Comparison of ENCODE assay signal across 17 mouse cellular contexts in genomic region chr10:59614141-59614540, GRCm38 (mm10). TPM values are rescaled to one million over a fixed set of nuclear protein-coding genes. Genes with fewer than 3 reads are reported as not detected.
DNase-seq lines count a peak whose midpoint lies in the region; ATAC-seq and TF ChIP-seq lines count a peak whose summit lies in the region.
"Had no signal": no experiment of that assay in that cellular context is flagged by ENCODE, and none has a peak within 500 bp of the region (broad histone marks: within the 10 kb centered on the region; RNA-seq: fewer than 3 reads in every experiment).

No protein-coding gene starts in this region.

- TF ChIP-seq CTCF in midbrain, postnatal 0 days (IDR thresholded peaks at IDR 0.05), result no peak

- no peak for DNase-seq in midbrain, postnatal 0 days (ENCODE audit: low spot score)
- DNase-seq in midbrain, embryonic 14.5 days, result no peak
- DNase-seq in cerebellum, postnatal 25 days, result peak; percentile 63 to 76
- DNase-seq in thymus, postnatal 14 days, result no peak
- no peak for DNase-seq in ovary, postnatal 36 days (ENCODE audit: low spot score)
- DNase-seq: adrenal gland, adult 8-10 months; right cerebral cortex, postnatal 14 days had no signal

- H3K27me3 ChIP-seq in heart, embryonic 15.5 days, result no peaks in the 10 kb centered on the region
- no peaks in the 10 kb centered on the region for H3K27me3 ChIP-seq in heart, embryonic 11.5 days (ENCODE audit: control insufficient read depth, insufficient read depth, low read length)
- H3K27me3 ChIP-seq in midbrain, postnatal 0 days (ENCODE audit: insufficient read depth, low read length), result no peaks in the 10 kb centered on the region
- H3K27me3 ChIP-seq in midbrain, embryonic 14.5 days (ENCODE audit: control insufficient read depth, insufficient read depth, low read length), result no peaks in the 10 kb centered on the region
- H3K27me3 ChIP-seq: Patski had no signal

- WGBS in heart, embryonic 15.5 days, result 74% methylated on average over 5 of the region's 5 CpGs
- 79% methylated on average over 5 of the region's 5 CpGs for WGBS in heart, embryonic 11.5 days (ENCODE audit: insufficient replicate concordance)
- WGBS in midbrain, postnatal 0 days, result 77% methylated on average over 5 of the region's 5 CpGs
- WGBS in midbrain, embryonic 14.5 days, result 82% methylated on average over 5 of the region's 5 CpGs

- no peak for ATAC-seq in heart, embryonic 15.5 days (replicated peaks; ENCODE audit: insufficient number of reproducible peaks, insufficient read depth, low FRiP score, low read depth)
- no peak for ATAC-seq in heart, embryonic 11.5 days (replicated peaks; ENCODE audit: insufficient number of reproducible peaks, low FRiP score, low TSS enrichment)
- ATAC-seq in midbrain, postnatal 0 days (ENCODE audit: low FRiP score), result no peak
- ATAC-seq in midbrain, embryonic 14.5 days (ENCODE audit: low FRiP score, low TSS enrichment), result no peak
- ATAC-seq: Patski had no signal

- H3K9me3 ChIP-seq in heart, embryonic 15.5 days (replicated peaks), result no peaks in the 10 kb centered on the region
- H3K9me3 ChIP-seq in heart, embryonic 11.5 days (replicated peaks; ENCODE audit: control insufficient read depth, low read length), result no peaks in the 10 kb centered on the region
- no peaks in the 10 kb centered on the region for H3K9me3 ChIP-seq in midbrain, postnatal 0 days (ENCODE audit: low read length)
- H3K9me3 ChIP-seq in midbrain, embryonic 14.5 days (ENCODE audit: control insufficient read depth, low read length), result no peaks in the 10 kb centered on the region
- H3K9me3 ChIP-seq: midbrain, embryonic 12.5 days had no signal

- H3K27ac ChIP-seq in heart, embryonic 15.5 days, result no peak overlapping the region
- no peak overlapping the region for H3K27ac ChIP-seq in heart, embryonic 11.5 days (ENCODE audit: low read depth, low read length)
- H3K27ac ChIP-seq in midbrain, postnatal 0 days (ENCODE audit: low read depth, low read length), result no peak overlapping the region
- H3K27ac ChIP-seq in midbrain, embryonic 14.5 days (replicated peaks; ENCODE audit: low read depth, low read length), result no peak overlapping the region
- H3K27ac ChIP-seq: midbrain, embryonic 12.5 days had no signal

- 0 out of 2 replicates have a peak overlapping the region, but pooled peaks have one; percentile 86 for H3K4me2 ChIP-seq in heart, embryonic 15.5 days
- no peak overlapping the region for H3K4me2 ChIP-seq in heart, embryonic 11.5 days
- H3K4me2 ChIP-seq in midbrain, postnatal 0 days (ENCODE audit: low read depth, low read length, poor library complexity, severe bottlenecking), result peak overlapping the region; percentile 88
- H3K4me2 ChIP-seq in midbrain, embryonic 14.5 days (ENCODE audit: low read length), result no peak overlapping the region

- H3K4me1 ChIP-seq in heart, embryonic 15.5 days (replicated peaks), result peaks cover 26% of the 10 kb centered on the region
- H3K4me1 ChIP-seq in heart, embryonic 11.5 days (ENCODE audit: control insufficient read depth, insufficient read depth, low read length), result peaks cover 11% of the 10 kb centered on the region
- peaks cover 15% of the 10 kb centered on the region; the same call in 1 of the 2 replicates for H3K4me1 ChIP-seq in midbrain, postnatal 0 days (ENCODE audit: insufficient read depth, low read length)
- H3K4me1 ChIP-seq in midbrain, embryonic 14.5 days (ENCODE audit: control insufficient read depth, insufficient read depth, low read length), result peaks cover 14% of the 10 kb centered on the region

- H3K4me3 ChIP-seq in heart, embryonic 15.5 days, result no peak overlapping the region
- H3K4me3 ChIP-seq in heart, embryonic 11.5 days (ENCODE audit: low read depth, low read length), result no peak overlapping the region
- peak overlapping the region; percentile 92; the same call in 1 of the 2 replicates for H3K4me3 ChIP-seq in midbrain, postnatal 0 days (ENCODE audit: low read depth, low read length)
- H3K4me3 ChIP-seq in midbrain, embryonic 14.5 days (replicated peaks; ENCODE audit: low read depth, low read length), result no peak overlapping the region
- H3K4me3 ChIP-seq: midbrain, embryonic 12.5 days had no signal

- H3K36me3 ChIP-seq in heart, embryonic 15.5 days, result no peaks in the 10 kb centered on the region
- H3K36me3 ChIP-seq in heart, embryonic 11.5 days (ENCODE audit: control insufficient read depth, insufficient read depth, low read length), result no peaks in the 10 kb centered on the region
- H3K36me3 ChIP-seq in midbrain, postnatal 0 days (ENCODE audit: insufficient read depth, low read length), result no peaks in the 10 kb centered on the region
- H3K36me3 ChIP-seq in midbrain, embryonic 14.5 days (ENCODE audit: control insufficient read depth, insufficient read depth, low read length), result no peaks in the 10 kb centered on the region
- H3K36me3 ChIP-seq: midbrain, embryonic 12.5 days had no signal

- no peak overlapping the region for H3K9ac ChIP-seq in heart, embryonic 15.5 days
- H3K9ac ChIP-seq in heart, embryonic 11.5 days (ENCODE audit: low read depth, low read length), result no peak overlapping the region
- H3K9ac ChIP-seq in midbrain, postnatal 0 days (replicated peaks; ENCODE audit: low read length, poor library complexity, severe bottlenecking), result peak overlapping the region; percentile 13; the same call in 1 of the 2 replicates
- H3K9ac ChIP-seq in midbrain, embryonic 14.5 days (replicated peaks; ENCODE audit: low read length), result no peak overlapping the region
- H3K9ac ChIP-seq: midbrain, embryonic 12.5 days had no signal

RNA-seq across cellular contexts. Expression of gene Gm10322, which starts 1.7 kb away (rescaled TPM):
- not detected in 2 replicates for polyA plus RNA-seq in heart, embryonic 15.5 days (2015; fragmentation: Nextera tagmentation; extraction: Ambion mirVana)
- polyA plus RNA-seq in heart, embryonic 11.5 days (2014; fragmentation: Nextera tagmentation; extraction: Ambion mirVana), result not detected in 2 replicates
- total RNA-seq in midbrain, postnatal 0 days (2014; rRNA removed), result not detected in 2 replicates
- polyA plus RNA-seq in midbrain, postnatal 0 days (2015; fragmentation: Nextera tagmentation; extraction: Ambion mirVana), result not detected in 2 replicates
- polyA plus RNA-seq in midbrain, embryonic 14.5 days (2014; fragmentation: Nextera tagmentation; extraction: Ambion mirVana), result not detected in 2 replicates
- total RNA-seq: adrenal gland, adult 8-10 months; CH12.LX; layer of hippocampus, adult 18-20 months had no signal
- polyA plus RNA-seq: heart, embryonic 16.5 days; intestine, embryonic 14.5 days; limb, embryonic 11.5 days; lung, embryonic 16.5 days; midbrain, embryonic 12.5 days; Patski had no signal

RNA-seq across cellular contexts. Expression of gene Mcu, which starts 2.4 kb away (rescaled TPM):
- 22.0 and 24.2 TPM in 2 replicates for polyA plus RNA-seq in heart, embryonic 15.5 days (2015; fragmentation: Nextera tagmentation; extraction: Ambion mirVana)
- polyA plus RNA-seq in heart, embryonic 11.5 days (2014; fragmentation: Nextera tagmentation; extraction: Ambion mirVana), result 27.4 and 28.5 TPM in 2 replicates
- 39.4 and 39.7 TPM in 2 replicates for total RNA-seq in midbrain, postnatal 0 days (2014; rRNA removed)
- 45.8 and 46.1 TPM in 2 replicates for polyA plus RNA-seq in midbrain, postnatal 0 days (2015; fragmentation: Nextera tagmentation; extraction: Ambion mirVana)
- 24.7 and 29.9 TPM in 2 replicates for polyA plus RNA-seq in midbrain, embryonic 14.5 days (2014; fragmentation: Nextera tagmentation; extraction: Ambion mirVana)

Comparison
In these comparisons a context has a peak if more than half of its experiments do, and no peak if none do; other contexts are left out.
1. H3K4me2 ChIP-seq: peak in heart, embryonic 15.5 days (single experiment) and midbrain, postnatal 0 days (single experiment); none in heart, embryonic 11.5 days (single experiment) and midbrain, embryonic 14.5 days (single experiment).
2. DNase-seq: peak in cerebellum, postnatal 25 days (2 of 2); none in midbrain, postnatal 0 days (single experiment), midbrain, embryonic 14.5 days (single experiment), thymus, postnatal 14 days (single experiment) and ovary, postnatal 36 days (single experiment).